Mouse (Mus musculus): ENCODE results near the gene Thada.
"Not testable (repeated sequence)": the region's sequence is repeated elsewhere in the genome, so short reads cannot be mapped to it uniquely, and the experiment has no call there.

Thada gene

GRCm38 (mm10) chr17:84228223-84228622 lies 237.8 kb downstream of the Thada start:
- no peak for DNase-seq (ENCODE audit: extremely low spot score, low spot score)

DNA sequence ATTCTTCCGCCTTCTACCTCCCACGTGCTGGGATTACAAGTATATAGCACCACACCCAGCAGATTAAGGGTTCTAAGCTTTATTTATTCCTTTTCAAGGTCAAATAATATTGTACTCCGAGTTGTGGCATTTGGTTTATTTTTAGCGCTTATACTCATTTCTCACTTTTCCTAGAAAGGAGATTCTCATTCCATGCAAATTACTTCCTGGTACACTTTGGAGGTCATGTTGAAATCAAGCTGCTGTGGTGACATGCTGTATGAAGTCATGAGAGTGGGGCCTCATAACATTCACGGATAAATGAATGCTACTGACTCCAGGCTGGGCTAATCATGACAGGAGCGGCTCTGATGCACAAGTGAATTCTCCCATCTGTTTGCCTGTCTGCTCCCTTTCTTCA lies 239.3 kb downstream of the Thada start:
- no peak for DNase-seq (ENCODE audit: extremely low spot score, low spot score)

- no peak for DNase-seq (ENCODE audit: extremely low spot score, low spot score)
Measured at GRCm38 (mm10) chr17:84226231-84226630, 239.8 kb downstream of the Thada start.

GRCm38 (mm10) chr17:84224217-84224887 lies 241.7 kb downstream of the Thada start:
- no peak for DNase-seq (ENCODE audit: extremely low spot score, low spot score)

DNA sequence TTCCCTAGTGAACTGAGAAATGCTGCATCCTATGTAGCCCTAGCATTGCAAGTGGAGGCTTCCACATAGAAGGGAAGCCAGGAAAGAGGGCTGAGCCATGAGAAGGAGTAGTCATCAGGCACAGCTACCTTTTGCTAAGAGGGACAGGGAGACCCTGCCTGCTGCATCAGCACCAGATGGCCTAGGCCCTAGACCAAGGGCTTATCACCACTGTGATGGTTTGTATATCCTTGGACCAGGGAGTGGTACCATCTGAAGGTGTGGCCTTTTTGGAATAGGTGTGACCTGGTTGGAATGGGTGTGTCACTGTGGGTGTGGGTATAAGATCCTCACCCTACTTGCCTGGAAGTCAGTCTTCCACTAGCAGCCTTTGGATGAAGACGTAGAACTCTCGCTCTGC lies 247.2 kb downstream of the Thada start:
- not testable (repeated sequence) for DNase-seq (ENCODE audit: extremely low spot score, low spot score)

- DNase-seq (ENCODE audit: extremely low spot score, low spot score): no peak
Measured at GRCm38 (mm10) chr17:84217696-84218095, 248.3 kb downstream of the Thada start.

DNA sequence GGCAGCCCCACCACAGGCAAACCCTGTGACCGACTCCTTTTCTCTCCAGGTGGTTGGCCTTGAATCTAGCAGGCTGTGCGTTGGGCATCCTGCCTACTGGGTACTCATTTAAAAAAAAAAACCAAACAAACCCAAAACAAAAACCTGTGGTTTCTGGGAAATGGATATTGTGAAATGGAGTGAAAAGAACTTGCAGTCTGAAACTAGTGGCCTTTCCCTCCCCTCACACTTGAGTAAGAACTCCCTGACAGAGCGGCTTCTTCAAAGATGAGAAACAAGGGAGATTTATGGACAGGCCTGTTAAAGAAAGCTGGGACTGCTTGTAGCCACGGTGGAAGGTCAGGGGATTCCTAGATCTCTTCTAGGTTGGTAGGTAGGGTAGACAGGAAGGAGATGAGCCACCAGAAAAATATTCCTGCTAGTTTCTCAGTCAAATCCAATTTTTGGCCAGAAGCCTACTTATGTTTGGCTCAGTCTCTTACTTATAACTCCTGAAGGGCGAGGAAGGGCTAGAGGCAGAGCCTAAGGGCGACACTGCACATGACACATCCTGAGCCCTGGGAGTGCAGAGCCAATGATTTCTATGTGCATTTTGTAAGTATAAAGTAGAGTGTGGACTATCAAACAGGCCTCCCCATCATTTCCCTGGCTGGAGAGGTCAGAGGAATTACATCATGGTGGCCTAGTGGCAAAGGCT lies 250.6 kb downstream of the Thada start:
- DNase-seq (ENCODE audit: extremely low spot score, low spot score): no peak

GRCm38 (mm10) chr17:84213464-84213863 lies 252.5 kb downstream of the Thada start:
- DNase-seq (ENCODE audit: extremely low spot score, low spot score): no peak

DNA sequence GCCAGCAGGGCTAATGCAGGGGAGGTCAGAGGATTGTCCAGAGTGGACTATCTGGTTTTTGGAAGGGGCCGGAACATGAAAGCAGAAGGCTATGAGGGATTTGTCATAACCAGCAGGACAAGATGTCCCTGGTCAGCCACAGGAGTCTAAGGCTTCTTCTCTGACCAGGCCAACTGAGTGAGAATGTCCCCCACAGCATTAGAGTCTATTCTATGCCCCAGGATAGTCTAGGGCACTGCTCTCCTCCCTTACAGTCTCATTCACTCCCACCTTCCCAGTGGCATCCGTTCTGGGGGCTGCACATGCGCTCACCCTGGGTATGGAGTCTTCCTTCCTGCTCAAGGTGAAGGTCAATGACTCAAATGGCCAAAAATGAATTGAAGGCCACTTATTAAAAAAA lies 258.4 kb downstream of the Thada start:
- no peak for DNase-seq (ENCODE audit: extremely low spot score, low spot score)

DNA sequence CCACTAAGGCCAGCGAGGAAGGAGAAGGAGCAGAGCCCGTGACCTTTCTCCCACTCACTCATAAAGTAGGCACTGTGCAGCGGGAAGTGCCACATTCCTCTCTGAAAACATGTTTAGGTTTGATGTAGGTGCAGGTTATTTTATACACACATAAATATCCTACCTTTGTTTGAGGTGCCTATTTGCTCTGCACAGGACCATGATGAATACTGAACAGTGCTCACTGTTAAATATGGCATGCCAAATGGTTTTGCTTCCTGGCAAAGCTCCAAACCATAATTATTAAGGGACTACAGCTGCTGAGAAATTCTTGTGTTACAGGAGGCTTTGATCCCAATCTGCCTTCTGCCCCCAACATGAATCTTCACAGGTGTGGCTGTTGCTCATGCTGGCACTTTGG lies 259.8 kb downstream of the Thada start:
- no peak for DNase-seq (ENCODE audit: extremely low spot score, low spot score)

DNA sequence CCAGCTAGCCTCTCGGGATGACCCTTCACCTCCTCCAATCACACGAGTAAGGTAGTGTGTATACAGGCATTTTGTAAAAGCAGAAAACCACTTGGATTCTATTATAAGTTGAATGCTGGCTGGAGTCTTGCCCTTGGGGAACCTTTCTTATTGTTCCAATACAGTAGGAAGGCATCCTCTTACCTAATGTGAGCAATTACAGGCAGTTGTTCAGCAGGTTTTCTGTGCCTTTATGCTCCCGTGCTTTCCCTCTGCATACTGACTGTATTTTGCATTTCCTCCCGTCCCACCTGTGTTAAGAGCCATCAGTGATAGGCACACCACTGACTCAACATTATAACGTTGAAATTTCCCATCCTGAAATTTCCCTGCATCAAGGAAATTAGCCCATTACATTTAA lies 261.0 kb downstream of the Thada start:
- no peak for DNase-seq (ENCODE audit: extremely low spot score, low spot score)

GRCm38 (mm10) chr17:84203340-84203739 lies 262.7 kb downstream of the Thada start:
- no peak for DNase-seq (ENCODE audit: extremely low spot score, low spot score)

GRCm38 (mm10) chr17:84201183-84201582 lies 264.8 kb downstream of the Thada start:
- DNase-seq (ENCODE audit: extremely low spot score, low spot score): no peak

DNA sequence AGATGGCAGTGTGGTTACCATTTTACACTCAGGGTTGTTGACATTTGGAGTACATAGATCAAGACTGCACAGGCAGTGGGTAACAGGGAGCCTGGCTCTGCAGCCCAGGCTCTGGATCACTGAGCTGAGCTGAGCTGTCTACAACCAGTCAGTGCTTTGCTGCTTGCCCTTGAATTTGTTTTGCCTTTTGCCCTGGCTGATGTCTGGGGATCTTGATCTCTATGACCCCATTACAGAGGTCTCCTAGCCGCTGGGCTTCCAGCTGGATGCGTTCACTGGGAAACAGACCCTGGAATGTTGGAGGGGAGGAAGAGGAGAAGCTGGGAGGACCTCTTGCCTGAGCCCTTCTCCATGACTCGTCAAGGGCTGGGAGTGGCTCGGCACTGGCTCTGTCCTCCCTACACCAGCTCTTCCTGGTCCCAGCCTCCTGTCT lies 268.1 kb downstream of the Thada start:
- no peak for DNase-seq (ENCODE audit: extremely low spot score, low spot score)

GRCm38 (mm10) chr17:84196329-84196728 lies 269.7 kb downstream of the Thada start:
- no peak for DNase-seq (ENCODE audit: extremely low spot score, low spot score)

GRCm38 (mm10) chr17:84195835-84196234 lies 270.2 kb downstream of the Thada start:
- DNase-seq (ENCODE audit: extremely low spot score, low spot score): no peak

- DNase-seq (ENCODE audit: extremely low spot score, low spot score): no peak
Measured at GRCm38 (mm10) chr17:84195003-84195395, 271.0 kb downstream of the Thada start.

DNA sequence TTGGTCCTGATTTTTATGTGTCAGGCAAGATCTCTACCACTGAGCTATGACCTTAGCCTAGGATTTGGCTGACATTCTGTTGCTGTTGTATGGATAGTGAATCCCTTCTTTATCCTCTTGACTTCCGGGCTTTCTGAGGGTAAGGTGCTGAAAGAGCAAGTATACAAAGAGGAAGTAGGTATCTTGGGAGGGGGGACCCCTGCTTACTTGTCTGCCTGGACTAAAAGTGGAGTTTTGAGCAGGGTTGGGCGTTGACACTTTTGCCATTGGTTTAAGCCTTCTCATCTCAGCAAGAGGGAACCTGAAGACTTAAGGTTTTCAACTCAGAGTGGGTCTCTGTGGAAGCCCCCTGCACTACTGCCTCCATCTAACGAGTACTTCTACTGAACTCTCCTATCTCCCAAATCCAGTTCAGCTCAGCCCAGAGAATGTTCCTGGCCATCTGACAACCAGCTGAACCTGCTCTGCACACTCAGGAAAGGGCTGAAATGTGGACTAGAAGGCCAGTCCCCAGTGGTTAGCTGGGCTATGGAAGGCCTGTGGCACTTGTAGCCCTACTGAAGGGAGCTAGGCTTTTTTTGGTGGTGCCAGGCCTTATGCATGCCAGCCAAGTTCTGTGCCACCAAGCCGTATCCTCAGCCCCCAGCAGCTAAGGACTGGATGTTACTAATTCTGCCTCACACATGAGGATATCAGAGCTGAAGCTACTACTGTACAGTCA lies 271.6 kb downstream of the Thada start:
- DNase-seq (ENCODE audit: extremely low spot score, low spot score): no peak

DNA sequence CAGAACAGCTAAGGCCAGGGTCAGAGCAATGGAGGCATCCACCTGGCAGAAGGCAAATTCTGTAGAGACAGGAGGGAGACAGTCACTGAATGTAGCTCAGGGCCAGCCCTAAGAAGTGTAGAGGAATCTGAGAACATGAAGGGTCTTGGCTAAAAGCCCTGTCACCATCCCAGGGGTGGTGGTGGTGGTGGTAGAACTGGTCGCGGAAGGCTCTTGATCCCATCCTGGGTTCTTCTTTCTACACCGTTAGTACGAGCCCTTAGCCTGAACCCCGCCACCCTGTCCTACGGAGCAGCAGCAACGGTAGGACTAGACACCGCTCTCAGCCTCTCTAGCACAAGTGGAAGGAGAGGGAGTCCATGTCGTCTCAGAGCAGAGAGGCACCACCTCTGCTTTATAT lies 272.6 kb downstream of the Thada start:
- no peak for DNase-seq (ENCODE audit: extremely low spot score, low spot score)

DNA sequence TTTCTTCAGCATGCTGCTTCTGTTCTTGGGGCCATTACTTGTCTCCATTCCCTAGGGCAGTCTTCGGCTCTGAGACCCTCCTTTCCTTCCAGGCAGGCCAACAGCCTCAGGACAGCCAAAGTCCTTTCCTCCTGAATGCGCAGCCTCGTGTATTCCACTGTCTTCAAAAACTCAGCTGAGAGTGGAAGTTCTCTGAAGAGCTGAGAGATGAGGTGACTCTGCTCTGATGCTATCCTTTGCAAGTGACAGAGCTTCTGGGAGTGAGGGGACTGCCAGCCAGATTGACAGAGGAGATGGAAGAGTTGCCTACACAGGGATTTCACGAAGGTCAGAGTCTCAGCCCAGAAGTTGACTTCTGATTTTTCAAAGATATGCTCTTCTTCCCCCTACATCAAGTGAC lies 274.1 kb downstream of the Thada start:
- DNase-seq (ENCODE audit: extremely low spot score, low spot score): no peak

- peak; percentile 84 for DNase-seq (ENCODE audit: extremely low spot score, low spot score)
Measured at GRCm38 (mm10) chr17:84190885-84191284, 275.1 kb downstream of the Thada start.

DNA sequence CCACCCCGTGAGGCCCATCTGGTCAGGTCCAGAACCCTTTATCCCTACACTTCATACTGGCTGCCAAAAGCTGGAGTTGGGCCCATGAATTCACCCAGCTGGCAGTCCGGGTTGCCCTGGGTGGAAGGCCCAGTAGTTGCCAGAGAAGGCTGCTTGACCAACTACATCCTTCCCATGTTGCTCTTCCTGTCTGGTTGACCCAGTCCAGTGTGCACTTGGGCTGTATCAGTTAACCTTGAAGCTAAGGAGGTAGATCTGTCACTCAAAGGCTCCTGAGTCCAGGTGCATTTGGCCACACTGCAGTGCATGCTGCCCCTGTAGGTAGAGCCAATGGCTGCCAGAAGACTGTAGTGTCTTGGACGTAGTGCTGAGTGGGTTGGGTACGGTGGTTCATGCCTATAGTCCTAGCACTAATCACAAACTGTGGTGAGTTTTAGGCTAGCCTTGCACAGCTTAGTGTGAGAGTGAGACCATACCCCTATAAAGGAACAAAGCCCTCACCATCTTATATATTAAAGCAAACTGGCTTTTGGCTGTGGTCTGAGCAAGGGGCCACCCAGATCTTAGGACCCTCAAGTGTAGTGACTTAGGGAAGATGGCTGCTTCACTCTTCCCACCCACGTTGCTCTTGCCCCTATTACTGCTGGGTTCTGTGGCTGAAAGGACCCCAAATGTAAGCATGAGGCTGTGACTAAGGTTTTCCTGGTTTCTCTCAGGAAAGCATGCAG lies 276.7 kb downstream of the Thada start:
- no peak for DNase-seq (ENCODE audit: extremely low spot score, low spot score)
